Mouse (Mus musculus): ENCODE data around the gene Pbx2.
"Not testable (repeated sequence)": the region's sequence is repeated elsewhere in the genome, so short reads cannot be mapped to it uniquely, and the experiment has no call there.

The Pbx2 gene

DNA sequence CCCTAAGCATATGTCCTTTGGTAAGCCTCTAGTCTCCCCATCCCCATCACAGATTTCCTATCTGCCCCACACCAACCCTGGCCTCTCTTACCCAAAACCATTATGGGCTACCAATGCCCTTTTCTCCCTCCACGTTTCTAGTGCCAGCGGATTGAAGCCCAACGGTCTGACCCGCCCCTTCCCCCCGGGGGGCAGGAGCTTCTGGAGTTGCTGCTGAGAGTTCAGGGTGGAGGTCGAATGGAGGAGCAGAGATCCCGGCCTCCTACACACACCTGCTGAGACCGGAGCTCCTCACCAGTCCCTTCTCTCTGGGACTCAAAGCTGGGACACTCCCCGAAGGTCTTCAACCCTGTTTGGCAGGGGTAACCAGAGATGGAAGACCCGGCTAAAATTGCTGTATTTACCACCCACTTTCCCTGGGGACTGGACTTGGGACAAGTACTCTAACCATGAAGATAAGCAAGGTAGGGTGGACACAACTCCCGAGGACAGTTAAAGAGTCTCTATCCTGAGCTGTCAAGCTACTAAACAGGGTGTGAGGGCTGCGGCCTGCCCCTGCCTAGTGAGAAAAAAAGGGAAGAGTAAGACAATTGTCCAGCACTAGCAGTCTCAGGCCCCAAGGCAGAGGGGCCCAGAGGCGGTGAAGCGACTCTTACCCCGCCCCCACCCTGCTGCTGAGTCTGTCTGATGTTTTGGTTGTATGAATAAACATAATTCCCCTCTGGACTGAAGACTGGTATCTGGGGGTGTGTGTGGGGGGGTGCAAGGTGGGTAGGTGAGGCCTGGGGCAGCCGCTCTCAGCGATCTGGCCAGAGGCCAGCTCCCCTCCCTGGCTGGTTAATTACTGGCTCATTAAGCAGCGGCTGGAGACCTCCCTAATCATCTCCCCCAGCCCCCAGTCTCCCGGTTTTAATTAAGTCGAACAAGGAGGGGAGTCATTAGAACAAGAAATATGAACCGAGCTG is at the start of gene Pbx2:
Gene Pbx2, plus strand, starts transcription at position 238 of the 965 bp plus-strand sequence.
- CTCF ChIA-PET, result interaction anchor here (0.6 to 0.7 kb wide), 2 partner anchors 349 to 422 kb away, joined by 3 read pairs; no protein-coding TSS in a partner anchor

DNA sequence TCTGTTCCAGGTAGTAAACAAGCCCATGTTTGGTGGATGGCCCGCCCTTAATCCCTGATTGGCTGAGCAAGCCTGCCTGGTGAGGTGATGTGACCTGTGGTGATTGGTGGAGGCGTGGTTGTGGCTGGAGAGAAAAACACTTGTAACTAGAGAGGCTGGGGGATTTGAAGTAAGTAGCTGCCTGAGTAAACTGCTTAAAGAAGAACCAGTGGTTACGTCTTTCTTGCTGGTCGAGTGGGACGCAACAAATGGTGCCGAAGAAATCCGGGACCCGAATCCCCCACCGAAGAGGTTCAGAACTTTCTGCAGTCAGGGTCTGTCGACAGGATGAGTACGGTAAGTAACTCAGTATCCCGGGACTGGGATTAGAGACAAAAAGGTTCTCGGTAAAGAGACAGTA is 47.5 kb upstream of the Pbx2 start:
- CTCF ChIA-PET, result not testable (repeated sequence)

DNA sequence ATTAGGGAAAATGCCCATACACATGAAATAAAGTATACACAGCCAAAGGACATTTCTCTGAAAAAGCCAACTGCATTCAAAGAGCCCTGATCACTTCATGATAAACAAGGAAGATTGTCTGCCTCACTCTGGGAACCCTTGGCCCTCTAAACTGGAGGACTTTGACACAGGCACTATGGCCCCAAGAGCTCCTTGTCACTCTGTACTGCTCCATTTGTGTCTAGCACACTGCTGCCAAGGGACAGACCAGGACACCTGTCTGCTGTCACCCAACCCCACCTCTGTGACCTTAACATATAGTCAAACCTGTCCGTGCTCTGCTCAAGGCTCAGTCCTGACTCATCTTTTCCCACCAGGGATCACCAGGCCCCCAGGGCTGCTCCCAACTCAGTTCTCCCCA is 44.3 kb upstream of the Pbx2 start:
- CTCF ChIA-PET, result no interaction called here

DNA sequence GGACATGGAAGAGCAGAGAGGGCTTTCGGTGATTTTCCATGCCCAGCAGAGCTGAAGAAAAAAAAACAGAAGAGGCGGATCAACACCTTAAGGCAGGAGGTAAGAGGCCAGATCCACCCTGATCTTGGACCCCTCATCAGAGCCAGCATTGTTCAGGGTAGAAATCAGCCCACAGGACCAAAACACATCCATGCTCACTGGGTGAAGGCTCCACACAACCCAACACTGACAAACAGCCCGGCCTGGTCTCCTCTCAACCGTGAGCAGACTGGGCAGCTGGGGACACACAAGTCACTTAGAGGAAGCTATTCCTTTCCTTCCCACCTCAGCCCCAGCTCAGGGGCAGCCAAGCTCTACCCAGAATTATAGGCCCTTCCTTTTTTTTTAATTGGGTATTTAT is 43.5 kb upstream of the Pbx2 start:
- CTCF ChIA-PET, result no interaction called here

DNA sequence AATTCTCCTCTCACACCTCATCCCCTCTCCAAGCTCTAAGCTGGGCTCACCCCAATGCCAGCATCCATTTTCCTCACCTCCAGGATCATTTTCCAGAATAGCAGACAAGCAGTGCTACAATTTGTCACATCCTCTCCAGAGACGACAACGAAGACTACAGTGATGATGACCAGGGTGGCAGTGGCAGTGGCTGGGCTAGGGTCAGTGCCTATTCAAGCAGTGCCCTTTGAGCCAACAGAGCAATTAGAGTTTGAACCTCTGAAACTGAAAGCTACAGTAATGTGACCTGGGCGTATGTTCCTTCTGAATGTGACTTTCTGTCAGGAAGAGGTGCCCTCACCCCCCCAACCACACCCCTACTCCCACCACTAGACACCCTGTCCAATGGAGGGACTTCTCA is 41.9 kb upstream of the Pbx2 start:
- CTCF ChIA-PET, result interaction anchor here (0.6 kb wide), 1 partner anchor 709 kb away, joined by 4 read pairs; no protein-coding TSS in a partner anchor

DNA sequence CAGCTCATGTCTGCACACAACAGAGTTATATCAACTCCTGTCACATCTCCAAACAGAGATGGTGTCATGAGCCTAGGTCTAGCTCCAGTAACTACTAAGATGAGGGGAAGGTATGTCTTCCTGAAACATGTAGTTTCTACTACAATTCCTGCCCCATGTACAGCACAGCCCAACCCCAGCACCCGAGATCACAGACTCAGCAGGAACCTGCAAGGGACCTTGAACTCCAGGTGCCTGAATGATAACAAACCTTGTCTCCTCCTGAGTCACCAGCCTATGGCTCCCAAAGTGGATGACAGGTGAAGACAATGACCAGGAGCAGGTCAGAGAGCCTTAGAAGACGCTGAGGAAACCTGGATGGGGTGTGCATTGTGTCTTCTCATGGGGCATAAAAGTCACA is 41.2 kb upstream of the Pbx2 start:
- CTCF ChIA-PET, result no interaction called here

DNA sequence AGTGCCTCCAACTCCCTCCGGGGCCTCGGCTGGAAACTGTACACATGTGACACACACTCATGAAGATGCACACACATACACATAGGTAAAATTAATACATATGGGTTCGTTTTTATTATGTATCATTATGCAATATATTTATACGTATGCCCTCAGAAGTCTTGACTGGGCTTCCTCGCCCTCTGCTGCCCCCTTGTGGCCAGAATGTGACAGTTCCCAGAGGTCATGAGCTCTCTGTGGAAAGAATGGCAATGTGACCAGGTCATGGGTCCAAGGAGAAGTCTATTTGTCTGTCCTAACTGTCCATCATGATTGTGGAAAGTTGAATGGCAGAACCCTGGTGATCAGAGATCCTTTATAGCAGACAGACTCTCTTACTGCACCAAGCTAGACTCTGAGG is 35.6 kb upstream of the Pbx2 start:
- CTCF ChIA-PET, result no interaction called here

DNA sequence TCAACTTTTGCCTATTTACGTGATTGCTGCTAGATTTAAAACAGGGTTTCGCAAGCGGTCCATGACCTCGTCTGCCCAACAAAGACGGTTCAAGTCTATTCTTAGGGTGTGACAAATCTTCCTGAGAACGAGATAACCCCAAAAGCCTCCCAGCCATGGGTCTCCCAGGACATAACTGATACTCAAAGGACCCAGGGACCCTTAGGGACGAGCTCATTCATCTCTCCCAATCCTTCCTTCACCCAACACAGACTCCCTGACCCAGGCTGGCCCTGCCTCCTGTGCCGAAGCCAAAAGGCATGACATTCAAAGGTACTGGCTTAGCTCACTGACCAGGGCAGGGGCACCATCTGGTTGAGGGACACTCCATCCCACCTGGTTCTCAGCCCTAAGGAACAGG is 34.7 kb upstream of the Pbx2 start:
- CTCF ChIA-PET, result interaction anchor here (0.8 kb wide), 1 partner anchor 8 kb away, joined by 4 read pairs; the partner anchor contains the start of gene Notch4

DNA sequence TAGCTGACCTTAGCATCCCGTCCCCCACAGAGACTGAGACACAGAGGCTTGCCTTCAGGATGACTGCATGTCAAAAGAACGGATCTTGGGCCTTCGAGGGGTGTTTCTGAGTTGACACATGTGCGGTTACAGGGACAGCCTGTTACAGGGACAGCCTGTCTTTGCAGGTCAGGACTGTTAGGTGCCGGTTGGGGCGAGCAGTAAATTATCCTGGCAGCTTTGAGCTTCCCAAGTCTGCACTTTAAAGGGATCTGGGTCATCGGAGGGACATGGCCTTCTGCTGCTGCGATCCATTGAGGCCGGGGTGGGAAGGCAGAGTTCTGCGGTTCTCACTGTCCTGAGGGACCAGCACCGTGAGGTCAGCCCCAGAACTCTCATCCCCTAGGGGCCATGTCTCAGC is 33.7 kb upstream of the Pbx2 start:
- CTCF ChIA-PET, result no interaction called here

DNA sequence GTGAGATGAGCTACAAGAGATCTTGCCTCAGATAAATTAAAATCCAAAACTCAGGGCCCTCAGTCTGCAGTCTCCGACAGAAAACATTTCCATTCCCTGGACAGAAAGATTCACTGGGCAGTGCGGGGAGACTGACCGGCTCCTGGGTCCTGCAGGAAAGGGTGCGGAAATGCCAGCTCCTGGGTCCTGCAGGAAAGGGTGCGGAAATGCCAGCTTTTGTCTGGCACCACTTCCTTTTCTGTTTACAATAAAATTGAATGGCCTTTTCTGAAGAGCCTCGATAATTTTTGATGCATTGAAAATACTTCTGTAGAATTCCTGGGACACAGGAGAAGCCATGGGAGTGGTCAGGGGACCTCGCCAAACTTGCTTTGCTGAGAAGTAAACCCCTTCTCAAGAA is 31.9 kb upstream of the Pbx2 start:
- CTCF ChIA-PET, result interaction anchor here (0.6 kb wide), 1 partner anchor 320 kb away, joined by 3 read pairs; no protein-coding TSS in a partner anchor

DNA sequence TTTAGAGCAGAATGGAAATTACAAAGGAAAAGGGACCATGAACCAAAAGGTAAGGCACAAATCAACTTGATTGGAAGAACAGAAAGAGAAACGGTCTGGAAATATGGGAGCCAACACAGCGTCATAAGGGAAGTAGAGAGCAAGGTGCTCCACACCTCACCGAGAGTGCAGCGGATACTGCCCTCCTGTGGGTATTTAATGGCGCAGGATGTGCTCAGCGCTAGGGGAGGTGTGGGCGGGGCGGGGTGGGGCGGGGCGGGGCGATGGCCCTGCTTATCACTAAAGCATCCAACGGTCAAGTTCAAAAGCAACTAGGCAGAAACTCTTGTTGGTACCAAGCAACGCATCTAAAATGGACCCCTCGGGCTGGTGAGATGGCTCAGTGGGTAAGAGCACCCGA is 31.2 kb upstream of the Pbx2 start:
- CTCF ChIA-PET, result no interaction called here

DNA sequence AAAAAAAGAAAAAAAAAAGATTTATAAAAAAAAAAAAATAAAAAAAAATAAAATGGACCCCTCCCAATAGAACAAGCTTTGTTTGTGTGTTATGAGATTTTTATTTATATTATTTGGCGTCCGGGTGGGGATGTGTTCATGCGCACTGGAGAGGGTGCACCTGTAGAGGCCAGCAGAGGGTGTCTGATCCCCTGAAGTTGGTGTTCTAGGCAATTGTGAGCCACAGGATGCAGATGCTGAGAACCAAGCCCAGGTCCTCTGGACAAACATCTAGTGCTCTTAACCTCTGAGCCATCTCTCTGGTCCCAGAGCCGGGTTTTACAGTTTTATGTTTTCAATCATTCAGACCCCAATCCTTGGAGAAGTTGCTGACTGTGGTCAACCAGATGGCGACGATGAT is 30.6 kb upstream of the Pbx2 start:
- CTCF ChIA-PET, result interaction anchor here (0.6 kb wide), 2 partner anchors 71 to 319 kb away, joined by 3 to 8 read pairs; partner anchors contain the start of gene Zbtb12

DNA sequence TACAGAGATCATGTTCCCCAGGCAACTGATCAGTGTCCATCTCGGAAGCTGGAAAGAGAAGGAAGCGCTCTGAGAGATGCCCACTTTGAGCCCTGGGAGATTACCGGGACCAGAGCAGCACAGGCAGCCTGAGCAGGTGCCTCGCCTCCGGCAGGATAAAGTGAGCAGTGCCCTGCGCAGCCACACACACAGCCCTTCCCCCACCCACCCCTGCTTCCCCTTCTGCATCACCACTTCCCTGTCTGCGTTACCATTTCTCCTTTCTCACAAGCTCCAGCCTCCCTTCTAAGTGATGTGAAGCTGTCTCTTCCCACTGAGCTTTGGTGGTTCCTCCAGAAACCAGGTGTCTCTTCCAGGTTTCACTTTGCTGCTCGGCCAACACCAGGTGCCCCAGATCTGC is 29.9 kb upstream of the Pbx2 start:
- CTCF ChIA-PET, result interaction anchor here (0.6 kb wide), 1 partner anchor 318 kb away, joined by 8 read pairs; the partner anchor contains the start of gene Zbtb12

DNA sequence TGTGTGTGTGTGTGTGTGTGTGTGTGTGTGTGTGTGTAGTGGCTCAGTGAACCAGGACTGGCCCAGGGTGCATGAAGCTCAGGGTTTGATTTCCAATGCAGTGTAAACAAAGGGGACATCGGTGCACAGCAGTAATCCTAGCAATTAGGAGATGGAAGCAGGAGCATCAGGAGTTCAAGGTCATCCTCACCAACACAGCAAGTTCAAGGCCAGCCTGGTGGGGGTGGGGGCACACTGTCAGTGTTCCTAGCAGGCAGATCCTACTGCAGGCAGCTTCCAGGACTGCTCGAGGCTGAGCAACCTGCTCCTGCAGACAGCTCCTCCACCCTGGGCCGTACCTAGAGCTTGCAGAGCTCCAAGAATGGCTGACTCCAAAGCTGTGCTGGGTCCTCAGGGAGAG is 28.5 kb upstream of the Pbx2 start:
- CTCF ChIA-PET, result interaction anchor here (0.6 kb wide), 1 partner anchor 528 kb away, joined by 4 read pairs; no protein-coding TSS in a partner anchor

DNA sequence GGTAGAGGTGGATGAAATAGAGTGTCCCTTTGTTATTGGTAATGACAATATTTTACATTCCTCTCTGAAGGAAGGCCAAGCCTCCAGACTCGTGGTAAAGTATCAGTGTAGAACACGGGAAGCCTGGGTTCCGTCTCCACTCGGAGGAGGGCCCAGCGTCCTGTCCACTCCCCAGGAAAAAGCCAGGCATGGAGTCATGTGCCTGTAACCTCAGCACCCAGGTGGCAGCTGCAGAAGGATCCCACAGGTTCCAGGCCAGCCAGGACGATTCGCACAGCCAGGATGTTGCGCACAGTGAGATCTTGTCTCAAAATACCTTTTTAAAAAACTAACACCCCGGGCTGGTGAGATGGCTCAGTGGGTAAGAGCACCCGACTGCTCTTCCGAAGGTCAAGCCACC is 27.7 kb upstream of the Pbx2 start:
- CTCF ChIA-PET, result no interaction called here

DNA sequence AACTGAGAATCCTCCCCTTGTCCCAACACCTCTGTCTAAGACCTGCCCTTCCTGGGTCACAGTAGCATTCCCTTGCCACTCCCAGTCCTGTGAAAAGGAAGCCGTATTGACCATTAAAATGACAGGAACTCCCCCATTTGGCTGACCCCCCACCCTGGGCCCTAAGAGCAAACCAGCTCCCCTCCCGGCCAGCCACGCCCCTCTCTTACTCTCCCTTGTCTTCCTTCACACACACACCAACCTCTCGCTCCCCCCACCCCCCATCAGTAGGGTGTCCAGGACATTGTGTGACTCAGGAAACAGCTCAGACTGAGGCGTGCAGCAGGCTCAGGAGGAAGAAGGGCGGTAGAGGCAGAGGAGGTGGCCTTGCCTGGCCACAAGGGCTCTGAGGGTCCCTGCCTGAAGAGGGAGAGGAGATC is 27.1 kb upstream of the Pbx2 start, which contains the start of gene Notch4:
Gene Notch4, plus strand, starts transcription at position 266 of the 419 bp plus-strand sequence.
- CTCF ChIA-PET, result interaction anchor here (1.1 kb wide), 1 partner anchor 8 kb away, joined by 4 read pairs; no protein-coding TSS in a partner anchor

DNA sequence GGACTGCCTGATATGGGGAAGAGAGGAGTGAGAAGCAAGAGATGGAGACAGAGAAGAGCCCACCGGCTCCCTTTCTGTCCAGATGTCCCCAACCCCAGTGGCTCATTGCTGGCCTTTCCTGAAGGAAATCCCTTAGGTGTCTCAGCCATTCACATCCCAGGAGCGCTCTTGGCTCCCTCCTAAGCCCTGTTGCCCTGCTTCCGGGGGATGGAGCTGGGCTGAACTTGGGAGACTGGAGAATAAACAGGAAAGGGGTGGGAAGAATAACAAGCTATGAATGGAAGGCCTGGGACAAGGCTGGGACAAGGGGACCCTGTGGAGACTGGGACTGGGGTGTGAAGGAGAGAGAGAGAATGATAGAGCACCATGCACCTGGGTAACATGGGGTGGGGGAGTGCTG is 26.3 kb upstream of the Pbx2 start:
- CTCF ChIA-PET, result interaction anchor here (1.1 kb wide), 1 partner anchor 9 kb away, joined by 4 read pairs; no protein-coding TSS in a partner anchor

DNA sequence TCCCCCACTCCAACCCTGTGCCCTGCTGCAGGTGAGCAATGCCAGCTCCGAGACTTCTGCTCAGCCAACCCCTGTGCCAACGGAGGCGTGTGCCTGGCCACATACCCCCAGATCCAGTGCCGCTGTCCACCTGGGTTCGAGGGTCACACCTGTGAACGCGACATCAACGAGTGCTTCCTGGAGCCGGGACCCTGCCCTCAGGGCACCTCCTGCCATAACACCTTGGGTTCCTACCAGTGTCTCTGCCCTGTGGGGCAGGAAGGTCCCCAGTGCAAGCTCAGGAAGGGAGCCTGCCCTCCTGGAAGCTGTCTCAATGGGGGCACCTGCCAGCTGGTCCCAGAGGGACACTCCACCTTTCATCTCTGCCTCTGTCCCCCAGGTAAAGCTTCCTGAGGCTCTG is 23.8 kb upstream of the Pbx2 start:
- CTCF ChIA-PET, result no interaction called here

DNA sequence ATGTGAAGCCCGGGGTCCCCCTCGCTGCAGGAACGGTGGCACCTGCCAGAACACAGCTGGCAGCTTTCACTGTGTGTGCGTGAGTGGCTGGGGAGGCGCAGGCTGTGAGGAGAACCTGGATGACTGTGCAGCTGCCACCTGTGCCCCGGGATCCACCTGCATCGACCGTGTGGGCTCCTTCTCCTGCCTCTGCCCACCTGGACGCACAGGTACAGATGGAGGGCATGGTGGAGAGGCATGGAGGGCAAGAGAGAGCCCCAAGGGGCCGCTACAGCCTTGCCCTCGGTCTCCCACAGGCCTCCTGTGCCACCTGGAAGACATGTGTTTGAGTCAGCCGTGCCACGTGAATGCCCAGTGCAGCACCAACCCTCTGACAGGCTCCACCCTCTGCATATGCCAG is 22.6 kb upstream of the Pbx2 start:
- CTCF ChIA-PET, result no interaction called here

DNA sequence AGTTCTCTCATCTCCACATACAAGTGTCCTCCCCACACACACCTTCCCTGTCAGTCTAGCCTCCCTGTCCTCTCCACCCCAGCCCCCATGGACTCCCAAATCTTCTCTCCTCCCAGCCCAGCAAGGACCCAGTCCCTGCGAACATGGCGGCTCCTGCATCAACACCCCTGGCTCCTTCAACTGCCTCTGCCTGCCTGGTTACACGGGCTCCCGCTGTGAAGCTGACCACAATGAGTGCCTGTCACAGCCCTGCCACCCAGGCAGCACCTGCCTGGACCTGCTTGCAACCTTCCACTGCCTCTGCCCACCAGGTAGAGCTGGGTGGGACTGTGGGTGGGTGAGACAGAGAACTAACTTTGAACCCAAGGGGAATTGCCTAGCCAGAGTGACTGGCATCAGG is 21.1 kb upstream of the Pbx2 start:
- CTCF ChIA-PET, result no interaction called here

DNA sequence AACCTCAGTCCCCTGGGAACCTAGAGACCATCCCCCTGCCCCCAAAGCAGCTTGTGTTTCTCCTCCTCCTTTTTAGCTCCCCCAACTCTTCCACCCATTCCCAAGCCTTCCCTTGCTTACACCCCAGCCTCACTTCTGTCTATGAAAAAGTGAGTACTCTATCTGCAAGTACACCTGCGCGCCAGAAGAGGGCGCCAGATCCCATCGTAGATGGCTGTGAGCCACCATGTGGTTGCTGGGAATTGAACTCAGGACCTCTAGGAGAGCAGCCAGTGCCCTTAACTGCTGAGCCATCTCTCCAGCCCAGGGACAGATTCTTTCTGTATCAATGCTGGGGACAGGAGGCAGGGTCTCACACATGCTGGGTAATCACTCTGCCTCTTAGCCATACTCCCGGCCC is 19.2 kb upstream of the Pbx2 start:
- CTCF ChIA-PET, result interaction anchor here (1.2 kb wide), 1 partner anchor 41 kb away, joined by 6 read pairs; no protein-coding TSS in a partner anchor

DNA sequence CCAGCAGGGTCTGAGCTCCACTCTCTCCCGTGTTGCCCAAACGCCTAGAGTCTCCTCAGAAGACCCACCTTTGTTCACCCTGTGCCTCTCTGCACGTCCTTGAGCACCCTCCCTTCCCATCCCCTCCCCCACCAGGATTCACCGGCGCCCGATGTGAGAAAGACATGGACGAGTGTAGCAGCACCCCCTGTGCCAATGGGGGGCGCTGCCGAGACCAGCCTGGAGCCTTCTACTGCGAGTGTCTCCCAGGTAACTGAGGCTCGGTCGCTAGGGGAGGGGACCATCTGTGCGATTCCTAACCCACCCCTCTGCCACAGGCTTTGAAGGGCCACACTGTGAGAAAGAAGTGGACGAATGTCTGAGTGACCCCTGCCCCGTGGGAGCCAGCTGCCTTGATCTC is 18.7 kb upstream of the Pbx2 start:
- CTCF ChIA-PET, result interaction anchor here (1.2 kb wide), 1 partner anchor 41 kb away, joined by 6 read pairs; no protein-coding TSS in a partner anchor

DNA sequence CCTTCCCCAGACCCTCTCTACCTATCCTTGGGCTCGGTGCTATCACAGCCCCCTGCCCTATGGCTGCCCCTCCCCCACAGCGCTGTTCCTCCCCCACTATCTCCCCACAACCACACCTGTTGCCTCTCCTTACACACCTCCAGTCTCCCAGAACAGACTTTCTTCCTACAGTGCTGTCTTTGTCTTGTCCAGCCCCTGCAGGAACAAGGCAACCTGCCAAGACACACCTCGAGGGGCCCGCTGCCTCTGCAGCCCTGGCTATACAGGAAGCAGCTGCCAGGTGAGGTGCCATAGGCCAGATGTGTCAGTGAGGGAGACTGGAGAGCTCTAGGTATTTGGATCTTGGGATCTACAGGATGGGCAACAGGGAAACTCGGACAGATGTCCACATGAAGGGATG is 14.5 kb upstream of the Pbx2 start:
- CTCF ChIA-PET, result no interaction called here
